Mouse (Mus musculus): ENCODE measurements around the gene Sestd1. TPM values are rescaled to one million over a fixed set of nuclear protein-coding genes. Genes with fewer than 3 reads are reported as not detected.

Gene Sestd1
- polyA plus RNA-seq, 1 experiment, result 5.2 TPM

- Histone ChIP-seq H3K4me3 (ENCODE audit: insufficient read depth, low read depth, low read length) (no peak overlapping the region), H3K4me1 (ENCODE audit: control insufficient read depth, insufficient read depth, insufficient read length, low read length) (0 out of 2 replicates have a peak, but pooled peaks cover 4% of the 10 kb centered on the region), H3K27ac (replicated peaks; ENCODE audit: low read depth, low read length) (no peak overlapping the region)
Measured at GRCm38 (mm10) chr2:77166366-77166765, 114.0 kb downstream of the Sestd1 start.

DNA sequence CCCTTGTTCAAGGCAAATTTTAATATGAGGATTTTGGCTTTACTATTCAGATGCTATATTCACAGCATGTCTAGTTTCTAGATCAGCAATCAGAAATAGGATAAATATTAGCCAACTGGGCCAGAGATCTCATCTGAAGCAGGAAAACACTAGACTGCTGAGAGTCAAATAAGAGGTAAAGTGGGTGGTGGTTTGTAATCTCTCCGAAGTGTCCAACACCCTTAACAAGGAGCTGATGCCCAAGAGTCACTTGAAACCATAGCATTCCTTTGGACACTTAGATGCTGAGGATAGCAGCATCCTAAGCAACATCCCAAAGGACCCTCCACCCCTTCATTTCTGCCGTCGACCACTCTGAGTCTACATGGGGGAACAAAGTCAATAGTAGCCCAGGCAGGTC is 115.7 kb downstream of the Sestd1 start:
- Histone ChIP-seq H3K4me1 (ENCODE audit: control insufficient read depth, insufficient read depth, insufficient read length, low read length) (no peaks in the 10 kb centered on the region), H3K27ac (replicated peaks; ENCODE audit: low read depth, low read length) (no peak overlapping the region; the same call in 1 of the 2 replicates), H3K4me3 (ENCODE audit: insufficient read depth, low read depth, low read length) (no peak overlapping the region)

DNA sequence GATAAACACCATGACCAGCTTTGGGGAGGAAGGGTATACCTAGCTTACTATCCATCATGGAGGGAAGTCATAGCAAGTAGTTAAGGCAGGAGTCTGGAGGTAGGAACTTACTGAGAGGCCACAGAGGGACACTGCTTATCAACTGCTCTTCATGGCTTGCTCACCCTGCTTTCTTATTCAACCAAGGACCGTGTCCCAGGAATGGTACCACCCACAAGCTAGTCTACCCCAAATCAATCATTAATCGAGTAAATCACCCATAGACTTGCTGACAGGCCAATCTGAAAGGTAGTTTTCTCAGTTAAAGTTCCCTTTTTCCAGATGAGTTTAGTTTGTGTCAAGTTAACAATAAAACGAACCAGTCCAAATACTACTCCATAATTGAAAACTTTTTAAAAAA is 117.0 kb downstream of the Sestd1 start:
- no peak overlapping the region for H3K4me3 ChIP-seq (ENCODE audit: insufficient read depth, low read depth, low read length)
- no peak overlapping the region for H3K27ac ChIP-seq (replicated peaks; ENCODE audit: low read depth, low read length)
- no peaks in the 10 kb centered on the region for H3K4me1 ChIP-seq (ENCODE audit: control insufficient read depth, insufficient read depth, insufficient read length, low read length)

DNA sequence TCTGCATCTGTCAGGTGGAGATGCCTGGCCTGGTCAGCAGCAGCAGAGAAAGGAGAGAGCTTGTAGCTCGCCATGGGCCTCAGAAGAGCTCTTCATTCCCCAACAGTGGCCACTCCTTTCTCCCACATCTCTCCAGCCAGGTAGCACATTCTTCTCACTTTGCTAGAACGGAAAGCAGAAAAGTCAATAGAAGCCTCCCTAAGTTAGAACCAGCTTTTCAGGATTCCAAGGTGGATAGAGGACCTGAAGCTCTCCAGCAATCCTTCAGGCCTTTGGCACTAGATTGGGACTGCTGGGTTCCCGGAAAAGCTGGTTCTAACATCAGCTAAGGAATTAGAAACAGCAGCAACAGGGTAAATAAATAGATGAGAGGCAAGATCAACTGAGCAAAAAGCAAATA is 118.3 kb downstream of the Sestd1 start:
- Histone ChIP-seq H3K4me1 (ENCODE audit: control insufficient read depth, insufficient read depth, insufficient read length, low read length) (no peaks in the 10 kb centered on the region), H3K27ac (replicated peaks; ENCODE audit: low read depth, low read length) (no peak overlapping the region)

DNA sequence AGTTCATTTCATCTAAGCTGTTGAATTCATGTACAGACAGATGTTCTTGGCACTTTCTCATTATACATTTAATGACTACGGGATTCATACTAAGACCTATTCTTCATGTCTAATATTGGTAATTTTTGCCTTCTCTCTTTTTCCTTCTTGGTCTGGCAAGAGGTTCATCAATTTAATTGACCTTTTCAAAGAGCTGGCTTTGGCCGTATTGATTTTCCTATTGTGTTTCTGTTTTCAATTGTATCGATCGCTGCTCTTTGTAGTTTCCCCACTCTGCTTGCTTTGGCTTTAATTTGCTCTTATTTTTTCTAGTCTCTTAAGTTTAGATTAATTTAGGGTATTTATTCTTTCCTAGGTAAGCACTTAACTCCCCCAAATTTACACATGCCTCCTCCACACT is 122.8 kb downstream of the Sestd1 start:
- H3K4me3 ChIP-seq (ENCODE audit: insufficient read depth, low read depth, low read length), result no peak overlapping the region
- no peaks in the 10 kb centered on the region for H3K4me1 ChIP-seq (ENCODE audit: control insufficient read depth, insufficient read depth, insufficient read length, low read length)
- no peak overlapping the region for H3K27ac ChIP-seq (replicated peaks; ENCODE audit: low read depth, low read length)

More for the DNA sequence above, 118.3 kb downstream of the Sestd1 start:
- no peak overlapping the region for H3K4me3 ChIP-seq (ENCODE audit: insufficient read depth, low read depth, low read length)

DNA sequence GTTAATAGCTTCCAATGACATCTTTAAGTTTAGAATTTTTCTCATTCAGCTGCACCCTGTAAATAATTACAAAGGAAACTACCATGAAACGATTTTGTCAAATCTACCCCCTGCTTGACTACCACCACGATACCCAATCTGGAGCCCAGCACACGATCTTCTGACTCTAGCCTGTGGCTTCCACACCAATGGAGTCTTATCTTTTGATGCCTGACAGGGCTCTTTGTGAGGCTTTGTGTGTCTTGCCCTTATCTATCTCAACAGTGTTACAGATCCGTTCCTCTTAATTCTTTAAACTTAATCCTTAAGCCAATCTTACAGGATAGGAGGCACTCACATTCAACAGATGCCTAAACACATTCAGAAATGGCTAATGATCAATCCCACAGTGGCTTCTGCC is 126.3 kb downstream of the Sestd1 start:
- Histone ChIP-seq H3K4me1 (ENCODE audit: control insufficient read depth, insufficient read depth, insufficient read length, low read length) (no peaks in the 10 kb centered on the region), H3K27ac (replicated peaks; ENCODE audit: low read depth, low read length) (no peak overlapping the region), H3K4me3 (ENCODE audit: insufficient read depth, low read depth, low read length) (no peak overlapping the region)

DNA sequence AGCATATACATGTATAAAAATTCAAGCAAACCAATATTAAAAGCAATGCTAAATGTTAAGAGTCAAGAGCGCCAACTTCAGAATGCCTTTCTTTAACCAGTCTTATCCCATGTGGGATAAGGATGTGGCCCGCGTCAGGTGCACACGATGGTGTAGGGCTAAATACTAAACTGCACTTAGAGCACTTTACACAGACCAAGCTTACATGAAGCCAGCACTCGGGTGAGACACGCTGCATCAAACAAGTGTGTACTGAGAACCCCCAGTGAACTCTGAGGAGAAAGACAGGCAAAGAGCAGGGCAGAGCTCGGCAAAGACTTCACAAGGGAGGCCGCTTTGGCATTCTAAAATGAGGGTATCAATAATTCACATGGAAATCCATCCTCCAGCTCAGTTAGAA is 129.1 kb downstream of the Sestd1 start:
- Histone ChIP-seq H3K4me3 (ENCODE audit: insufficient read depth, low read depth, low read length) (no peak overlapping the region), H3K4me1 (ENCODE audit: control insufficient read depth, insufficient read depth, insufficient read length, low read length) (no peaks in the 10 kb centered on the region), H3K27ac (replicated peaks; ENCODE audit: low read depth, low read length) (no peak overlapping the region)

- no peaks in the 10 kb centered on the region for H3K4me1 ChIP-seq (ENCODE audit: control insufficient read depth, insufficient read depth, insufficient read length, low read length)
- H3K4me3 ChIP-seq (ENCODE audit: insufficient read depth, low read depth, low read length), result no peak overlapping the region
- no peak overlapping the region for H3K27ac ChIP-seq (replicated peaks; ENCODE audit: low read depth, low read length)
Measured at GRCm38 (mm10) chr2:77149576-77149975, 130.8 kb downstream of the Sestd1 start.

GRCm38 (mm10) chr2:77148215-77148614 is 132.2 kb downstream of the Sestd1 start:
- no peak overlapping the region for H3K4me3 ChIP-seq (ENCODE audit: insufficient read depth, low read depth, low read length)
- H3K27ac ChIP-seq (replicated peaks; ENCODE audit: low read depth, low read length), result no peak overlapping the region
- no peaks in the 10 kb centered on the region for H3K4me1 ChIP-seq (ENCODE audit: control insufficient read depth, insufficient read depth, insufficient read length, low read length)

DNA sequence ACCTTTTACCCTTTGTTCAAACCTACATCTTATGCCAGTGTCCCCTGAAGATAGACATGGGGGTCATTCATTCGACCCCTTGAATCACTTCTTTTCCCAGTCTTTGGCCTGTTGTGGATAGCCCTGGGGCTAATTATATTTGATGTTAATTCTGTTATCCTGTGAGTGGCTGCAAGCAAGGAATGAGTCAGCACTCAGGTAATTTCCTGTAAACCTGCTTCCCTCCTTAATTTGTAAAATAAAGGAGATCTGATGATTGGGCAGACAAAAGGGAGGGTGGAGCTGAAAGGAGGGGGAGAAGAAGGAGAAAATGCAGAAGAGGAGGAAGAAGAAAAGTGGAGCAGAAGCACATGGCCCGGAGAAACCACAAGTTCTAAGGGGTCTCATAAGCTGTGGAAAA is 133.4 kb downstream of the Sestd1 start:
- H3K4me1 ChIP-seq (ENCODE audit: control insufficient read depth, insufficient read depth, insufficient read length, low read length), result no peaks in the 10 kb centered on the region
- no peak overlapping the region for H3K27ac ChIP-seq (replicated peaks; ENCODE audit: low read depth, low read length)
- no peak overlapping the region for H3K4me3 ChIP-seq (ENCODE audit: insufficient read depth, low read depth, low read length)

- Histone ChIP-seq H3K4me3 (ENCODE audit: insufficient read depth, low read depth, low read length) (no peak overlapping the region), H3K27ac (replicated peaks; ENCODE audit: low read depth, low read length) (no peak overlapping the region), H3K4me1 (ENCODE audit: control insufficient read depth, insufficient read depth, insufficient read length, low read length) (no peaks in the 10 kb centered on the region)
Measured at GRCm38 (mm10) chr2:77146291-77146690, 134.1 kb downstream of the Sestd1 start.

DNA sequence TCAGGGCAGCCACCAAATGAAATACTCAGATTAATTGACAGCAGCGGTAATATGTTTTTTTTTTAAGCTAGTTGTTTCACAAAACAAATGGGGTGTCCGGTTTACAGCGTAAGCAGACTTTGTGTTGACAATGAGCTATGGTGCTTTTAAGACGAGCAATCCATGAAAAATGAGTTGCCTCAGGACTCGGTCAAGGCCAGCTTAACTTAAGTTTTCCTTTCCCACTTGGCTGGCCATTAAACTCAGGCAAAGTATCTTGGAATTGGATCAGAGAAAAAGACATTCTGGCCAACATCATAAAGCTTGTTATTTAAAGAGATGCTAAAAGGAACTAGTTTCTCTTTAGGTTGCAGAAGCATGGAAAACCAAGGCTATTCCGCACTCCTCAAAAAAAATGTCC is 136.9 kb downstream of the Sestd1 start:
- Histone ChIP-seq H3K4me1 (ENCODE audit: control insufficient read depth, insufficient read depth, insufficient read length, low read length) (no peaks in the 10 kb centered on the region), H3K4me3 (ENCODE audit: insufficient read depth, low read depth, low read length) (no peak overlapping the region), H3K27ac (replicated peaks; ENCODE audit: low read depth, low read length) (no peak overlapping the region)

DNA sequence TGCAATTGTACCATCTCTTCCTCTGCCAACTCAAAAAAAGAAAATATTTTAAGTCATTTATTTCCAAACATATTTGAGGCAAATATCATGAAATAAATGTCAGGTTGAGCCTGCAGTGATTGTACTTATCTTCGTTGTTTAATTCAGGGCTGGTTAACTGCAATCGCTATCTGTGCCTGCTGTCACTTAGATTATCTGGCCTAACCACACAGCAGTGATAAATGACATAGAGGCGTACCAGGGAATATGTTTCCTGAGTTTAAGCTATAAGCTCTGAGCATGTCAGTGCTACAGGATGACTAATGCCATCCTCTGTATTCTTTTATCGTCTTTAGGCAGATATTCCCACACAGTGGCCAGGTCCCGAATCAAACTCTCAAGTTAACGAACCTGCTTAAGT is 141.5 kb downstream of the Sestd1 start:
- no peaks in the 10 kb centered on the region for H3K4me1 ChIP-seq (ENCODE audit: control insufficient read depth, insufficient read depth, insufficient read length, low read length)
- no peak overlapping the region for H3K27ac ChIP-seq (replicated peaks; ENCODE audit: low read depth, low read length)
- H3K4me3 ChIP-seq (ENCODE audit: insufficient read depth, low read depth, low read length), result no peak overlapping the region

DNA sequence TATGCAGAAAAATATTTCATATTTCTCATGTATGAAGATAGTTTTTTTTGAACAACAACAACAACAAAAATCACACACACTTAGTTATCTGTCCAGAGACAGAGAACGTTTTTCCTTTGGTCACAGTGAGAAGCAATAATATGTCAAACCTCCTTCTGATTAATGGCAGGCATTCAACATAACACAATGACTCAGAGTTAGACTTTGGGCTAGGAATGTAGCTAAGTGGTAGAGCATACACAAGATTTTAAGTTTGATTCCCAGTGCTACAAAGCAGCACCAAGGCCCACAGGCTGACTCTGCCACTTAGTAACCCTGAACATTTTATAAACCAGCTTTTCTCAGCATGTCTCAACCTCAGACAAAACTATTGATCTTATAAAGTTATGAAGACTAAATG is 145.5 kb downstream of the Sestd1 start:
- Histone ChIP-seq H3K4me3 (ENCODE audit: insufficient read depth, low read depth, low read length) (no peak overlapping the region), H3K27ac (replicated peaks; ENCODE audit: low read depth, low read length) (no peak overlapping the region)

DNA sequence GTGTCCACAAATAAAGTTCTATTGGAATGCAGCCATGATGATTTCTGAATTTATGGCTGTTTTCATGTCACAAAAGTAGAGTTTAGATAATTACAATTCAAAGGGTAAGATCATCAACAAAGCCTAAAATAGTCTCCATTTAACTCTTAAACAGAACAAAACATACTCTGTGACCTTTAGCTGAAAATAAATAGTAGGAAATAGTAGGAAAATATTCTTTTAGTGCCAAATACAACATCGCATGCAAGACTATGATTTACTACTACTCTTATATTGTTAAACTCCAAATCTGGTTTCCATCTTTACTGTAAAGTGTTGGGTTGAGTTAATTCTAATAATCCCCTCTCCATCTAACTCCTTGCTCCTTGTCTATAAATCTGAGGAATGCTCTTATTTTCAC is 147.0 kb downstream of the Sestd1 start:
- no peak overlapping the region for H3K27ac ChIP-seq (replicated peaks; ENCODE audit: low read depth, low read length)
- no peak overlapping the region for H3K4me3 ChIP-seq (ENCODE audit: insufficient read depth, low read depth, low read length)
- no peaks in the 10 kb centered on the region for H3K4me1 ChIP-seq (ENCODE audit: control insufficient read depth, insufficient read depth, insufficient read length, low read length)

More for the DNA sequence above, 145.5 kb downstream of the Sestd1 start:
- no peaks in the 10 kb centered on the region for H3K4me1 ChIP-seq (ENCODE audit: control insufficient read depth, insufficient read depth, insufficient read length, low read length)
